Mouse (Mus musculus) liver, embryonic 14.5 days (tissue): ENCODE results near the gene Klhl35. TPM values are rescaled to one million over a fixed set of nuclear protein-coding genes. Genes with fewer than 3 reads are reported as not detected.

Experiments
- ATAC-seq: fragments of 200-750 bp; cut with Nextera tagmentation; 2 replicates; pipeline ENCODE4 v1.8.0; 2017; ENCODE audit warnings: moderate number of reproducible peaks, mild to moderate bottlenecking, moderate library complexity; ENCODE audit not compliant: insufficient read depth
- DNase-seq, 3 experiments: peaks; one replicate each; pipeline ENCODE4 v3.0.0-alpha.2; 2012 to 2013; ENCODE audit warnings: low read depth in 3 of 3, low spot score in 3 of 3
- H3K27ac ChIP-seq: fragments of 300-500 bp; sonication (generic); 2 replicates; pipeline ENCODE4 v1.5.1; 2014; ENCODE audit warnings: moderate library complexity, mild to moderate bottlenecking, control low read depth, inconsistent platforms
- H3K27me3 ChIP-seq: fragments of 300-500 bp; sonication (generic); 2 replicates; pipeline ENCODE4 v1.6.1; 2014; ENCODE audit warnings: mild to moderate bottlenecking, low read length, moderate library complexity; ENCODE audit not compliant: control insufficient read depth, insufficient read depth
- H3K36me3 ChIP-seq: fragments of 300-500 bp; sonication (generic); replicated peaks from 2 replicates; pipeline ENCODE4 v1.6.1; 2014; ENCODE audit warnings: low read depth; ENCODE audit not compliant: control insufficient read depth, insufficient read depth
- H3K4me1 ChIP-seq, 2 experiments: fragments of 200-500 bp in 1 of 2; fragments of 300-500 bp in 1 of 2; sonication (generic) in 1 of 2; replicated peaks; 2 replicates each; pipeline ENCODE4 v1.6.1; 2012 to 2014; ENCODE audit warnings: antibody characterized with exemption in 1 of 2, inconsistent platforms in 1 of 2, low read length in 1 of 2; ENCODE audit not compliant: control insufficient read depth in 2 of 2, insufficient read depth in 2 of 2
- H3K4me2 ChIP-seq: fragments of 300-500 bp; sonication (generic); 2 replicates; pipeline ENCODE4 v1.6.1; 2014; ENCODE audit warnings: low read depth, mild to moderate bottlenecking, control low read depth, moderate library complexity
- H3K4me3 ChIP-seq, 2 experiments: fragments of 200-500 bp in 1 of 2; fragments of 300-500 bp in 1 of 2; sonication (generic) in 1 of 2; 2 replicates each; pipeline ENCODE4 v1.5.1; 2012 to 2014; ENCODE audit warnings: low read depth in 2 of 2, low read length in 2 of 2, mild to moderate bottlenecking in 2 of 2, control low read depth in 1 of 2, inconsistent platforms in 1 of 2, moderate library complexity in 1 of 2; ENCODE audit not compliant: insufficient read depth in 1 of 2
- H3K9ac ChIP-seq: fragments of 300-500 bp; sonication (generic); replicated peaks from 2 replicates; pipeline ENCODE4 v1.6.1; 2014; ENCODE audit warnings: mild to moderate bottlenecking, control low read depth, moderate library complexity
- H3K9me3 ChIP-seq: fragments of 300-500 bp; sonication (generic); 2 replicates; pipeline ENCODE4 v1.6.1; 2016; ENCODE audit warnings: low read length, mixed read lengths; ENCODE audit not compliant: control insufficient read depth
- CTCF ChIP-seq: IDR thresholded peaks from 2 replicates; pipeline ENCODE4 v1.5.1; 2016; ENCODE audit warnings: antibody characterized with exemption, low read depth, control low read depth
- EP300 ChIP-seq: IDR thresholded peaks from 2 replicates; pipeline ENCODE4 v1.6.1; 2016; ENCODE audit warnings: antibody characterized with exemption, low read depth
- WGBS: fragments of 180-500 bp; shearing (Covaris S2); extraction: QIAGEN DNeasy Blood & Tissue Kit; methylation state at CpG from one replicate; pipeline ENCODE4 v1.1.7; 2014; ENCODE audit not compliant: insufficient replicate concordance; 5-methylcytosine and 5-hydroxymethylcytosine counted together
- polyA plus RNA-seq, 2 experiments: library from polyadenylated mRNA; depleted of rRNA in 1 of 2; stranded (reverse) in 1 of 2; unstranded in 1 of 2; fragments of >200 nt; fragmentation: Nextera tagmentation in 1 of 2; extraction: Ambion mirVana in 1 of 2; gene quantifications; 2 replicates each; pipeline versions ENCODE4 v1.2.1 to v1.2.3; 2012 to 2014

Gene Klhl35
- polyA plus RNA-seq, 2 experiments = 0.12 to 0.38 TPM

GRCm38 (mm10) chr7:99432248-99432647, 33.6 kb upstream of the Klhl35 start:
- WGBS = 53% methylated on average over 14 of the region's 14 CpGs
- H3K27ac ChIP-seq = no peak overlapping the region
- no peak overlapping the region for H3K4me3 ChIP-seq
- no peaks in the 10 kb centered on the region for H3K9me3 ChIP-seq
- TF ChIP-seq EP300 (no peak), CTCF (no peak)
- ATAC-seq (no peak), DNase-seq (no peak)
- H3K4me2 ChIP-seq = no peak overlapping the region
- H3K27me3 ChIP-seq = no peaks in the 10 kb centered on the region
- H3K36me3 ChIP-seq = no peaks in the 10 kb centered on the region
- H3K9ac ChIP-seq = no peak overlapping the region
- H3K4me1 ChIP-seq = peaks cover 0 to 4% of the 10 kb centered on the region in 2 experiments; a peak in 1 of 4 replicates

GRCm38 (mm10) chr7:99432863-99433262, 32.9 kb upstream of the Klhl35 start:
- Histone ChIP-seq H3K27ac (no peak overlapping the region), H3K36me3 (no peaks in the 10 kb centered on the region), H3K27me3 (no peaks in the 10 kb centered on the region), H3K4me3 (no peak overlapping the region), H3K4me2 (no peak overlapping the region), H3K4me1 (peaks cover 0 to 4% of the 10 kb centered on the region in 2 experiments; a peak in 1 of 4 replicates), H3K9ac (no peak overlapping the region), H3K9me3 (no peaks in the 10 kb centered on the region)
- ATAC-seq (no peak), DNase-seq (no peak)
- TF ChIP-seq EP300 = no peak
- TF ChIP-seq CTCF = no peak
- WGBS = 45% methylated on average over 6 of the region's 6 CpGs

GRCm38 (mm10) chr7:99434672-99435250, 31.0 kb upstream of the Klhl35 start:
- Histone ChIP-seq H3K4me1 (peaks cover 0 to 4% of the 10 kb centered on the region in 2 experiments; a peak in 1 of 4 replicates), H3K27ac (no peak overlapping the region), H3K9me3 (no peaks in the 10 kb centered on the region), H3K9ac (no peak overlapping the region), H3K4me2 (peak overlapping the region; percentile 27; the same call in 1 of the 2 replicates), H3K36me3 (no peaks in the 10 kb centered on the region), H3K27me3 (no peaks in the 10 kb centered on the region), H3K4me3 (0 out of 4 replicates have a peak overlapping the region, but pooled peaks of 1 of the 2 experiments have one; percentile 13)
- 19% methylated on average over 12 of the region's 12 CpGs for WGBS
- DNase-seq (peak in 1 of 3 experiments; percentile 11), ATAC-seq (no peak)
- TF ChIP-seq CTCF (no peak), EP300 (no peak)

- no peak overlapping the region for H3K4me2 ChIP-seq
- WGBS = 31% methylated on average over 4 of the region's 4 CpGs
- DNase-seq (no peak), ATAC-seq (no peak)
- H3K27me3 ChIP-seq = no peaks in the 10 kb centered on the region
- no peaks in the 10 kb centered on the region for H3K36me3 ChIP-seq
- no peak for TF ChIP-seq CTCF
- no peak for TF ChIP-seq EP300
- H3K4me3 ChIP-seq = no peak overlapping the region
- H3K27ac ChIP-seq = no peak overlapping the region
- H3K9me3 ChIP-seq = no peaks in the 10 kb centered on the region
- H3K9ac ChIP-seq = no peak overlapping the region
- peaks cover 0 to 4% of the 10 kb centered on the region in 2 experiments; a peak in 1 of 4 replicates for H3K4me1 ChIP-seq
These were observed 29.3 kb upstream of the Klhl35 start for GRCm38 (mm10) chr7:99436530-99436929.

GRCm38 (mm10) chr7:99438881-99439280, 26.9 kb upstream of the Klhl35 start:
- no peak overlapping the region for H3K9ac ChIP-seq
- TF ChIP-seq EP300 (no peak), CTCF (peak; percentile 35; the same call in 1 of the 2 replicates)
- no peaks in the 10 kb centered on the region for H3K36me3 ChIP-seq
- DNase-seq (no peak), ATAC-seq (no peak)
- WGBS = 62% methylated on average over 10 of the region's 10 CpGs
- peaks cover 0 to 2% of the 10 kb centered on the region in 2 experiments; a peak in 1 of 4 replicates for H3K4me1 ChIP-seq
- H3K4me2 ChIP-seq = no peak overlapping the region
- H3K4me3 ChIP-seq = no peak overlapping the region
- H3K9me3 ChIP-seq = no peaks in the 10 kb centered on the region
- no peaks in the 10 kb centered on the region for H3K27me3 ChIP-seq
- H3K27ac ChIP-seq = no peak overlapping the region
